Mouse (Mus musculus) midbrain, embryonic 16.5 days (tissue): ENCODE results near the gene Spata2. TPM values are rescaled to one million over a fixed set of nuclear protein-coding genes. Genes with fewer than 3 reads are reported as not detected.

Source experiments
- ATAC-seq: fragments of 200-750 bp; cut with Nextera tagmentation; 2 replicates; pipeline ENCODE4 v1.8.0; 2017; ENCODE audit warnings: moderate TSS enrichment
- H3K27ac ChIP-seq: fragments of 300-500 bp; sonication (generic); 2 replicates; pipeline ENCODE4 v1.5.1; 2014; ENCODE audit warnings: mild to moderate bottlenecking, low read length, mixed read lengths
- H3K27me3 ChIP-seq: fragments of 300-500 bp; sonication (generic); 2 replicates; pipeline ENCODE4 v1.6.1; 2014; ENCODE audit warnings: low read depth, low read length, mixed read lengths; ENCODE audit not compliant: control insufficient read depth, insufficient read depth
- H3K36me3 ChIP-seq: fragments of 300-500 bp; sonication (generic); 2 replicates; pipeline ENCODE4 v1.6.1; 2014; ENCODE audit warnings: mild to moderate bottlenecking, low read length, moderate library complexity, mixed read lengths; ENCODE audit not compliant: control insufficient read depth, insufficient read depth
- H3K4me1 ChIP-seq: fragments of 300-500 bp; sonication (generic); 2 replicates; pipeline ENCODE4 v1.6.1; 2014; ENCODE audit warnings: mild to moderate bottlenecking, low read length, mixed read lengths; ENCODE audit not compliant: control insufficient read depth, insufficient read depth
- H3K4me2 ChIP-seq: fragments of 300-500 bp; sonication (generic); 2 replicates; pipeline ENCODE4 v1.6.1; 2014; ENCODE audit warnings: mild to moderate bottlenecking, low read length, mixed read lengths
- H3K4me3 ChIP-seq: fragments of 300-500 bp; sonication (generic); 2 replicates; pipeline ENCODE4 v1.5.1; 2014; ENCODE audit warnings: low read depth, mild to moderate bottlenecking, low read length, moderate library complexity, mixed read lengths
- H3K9ac ChIP-seq: fragments of 300-500 bp; sonication (generic); 2 replicates; pipeline ENCODE4 v1.6.1; 2014; ENCODE audit warnings: low read depth, low read length, mixed read lengths
- H3K9me3 ChIP-seq: fragments of 300-500 bp; sonication (generic); replicated peaks from 2 replicates; pipeline ENCODE4 v1.6.1; 2014; ENCODE audit warnings: mild to moderate bottlenecking, low read length, mixed read lengths; ENCODE audit not compliant: control insufficient read depth, poor library complexity, severe bottlenecking
- WGBS: fragments of 180-500 bp; shearing (Covaris S2); extraction: QIAGEN DNeasy Blood & Tissue Kit; methylation state at CpG from one replicate; pipeline ENCODE4 v1.1.7; 2014; 5-methylcytosine and 5-hydroxymethylcytosine counted together
- polyA plus RNA-seq: library from polyadenylated mRNA; unstranded; fragments of >200 nt; fragmentation: Nextera tagmentation; extraction: Ambion mirVana; gene quantifications from 2 replicates; pipeline ENCODE4 v1.2.1, GENCODE M21; 2015

Gene Spata2
- polyA plus RNA-seq, 1 experiment from 2014 or later: 34.4 TPM

DNA sequence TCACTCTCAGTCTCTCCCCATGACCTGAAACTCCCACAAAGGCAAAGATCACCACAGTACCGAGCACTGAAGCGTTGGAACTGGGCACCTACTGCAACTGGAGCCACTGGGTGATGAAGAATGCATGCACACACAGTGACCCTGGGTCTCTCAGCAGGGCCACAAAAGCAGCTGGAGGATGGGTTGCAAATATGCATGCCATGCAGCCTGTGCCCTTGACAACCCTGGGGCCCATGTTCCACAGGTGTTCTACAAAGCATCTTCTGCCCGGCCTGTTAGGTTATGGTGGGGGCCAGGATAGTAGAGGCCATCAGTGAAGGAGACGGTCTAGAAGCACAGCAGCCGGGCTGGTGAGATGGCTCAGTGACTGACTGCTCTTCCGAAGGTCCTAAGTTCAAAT is 5.1 kb downstream of the Spata2 start:
- Histone ChIP-seq H3K9ac (no peak overlapping the region), H3K4me2 (no peak overlapping the region), H3K27ac (no peak overlapping the region), H3K4me1 (peaks cover 23% of the 10 kb centered on the region), H3K27me3 (no peaks in the 10 kb centered on the region), H3K4me3 (no peak overlapping the region), H3K36me3 (peaks cover 18% of the 10 kb centered on the region), H3K9me3 (no peaks in the 10 kb centered on the region)
- 92% methylated on average over 6 of the region's 6 CpGs for WGBS
- no peak for ATAC-seq

DNA sequence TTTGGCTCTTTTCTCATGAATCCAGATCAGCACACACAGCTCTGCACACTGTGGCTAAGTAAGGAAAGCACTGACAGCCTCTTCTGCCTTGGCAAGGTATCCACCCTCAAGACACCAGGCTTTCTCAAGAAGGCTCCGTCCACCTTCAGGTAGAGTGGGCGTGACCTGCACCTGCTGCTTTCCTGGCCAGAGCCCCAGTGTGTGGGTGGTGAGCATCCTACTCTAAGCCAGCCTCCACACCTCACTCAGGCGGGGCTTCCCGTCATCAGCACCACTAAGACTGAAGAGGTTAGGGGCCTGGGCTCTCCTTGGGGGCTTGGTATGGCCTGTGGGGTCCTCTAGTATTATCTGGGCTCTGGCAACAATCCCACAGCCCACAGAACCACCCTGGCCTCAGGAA is 6.1 kb downstream of the Spata2 start:
- H3K9me3 ChIP-seq: no peaks in the 10 kb centered on the region
- H3K4me1 ChIP-seq: peaks cover 18% of the 10 kb centered on the region
- no peak overlapping the region for H3K27ac ChIP-seq
- WGBS: 91% methylated on average over 4 of the region's 4 CpGs
- H3K9ac ChIP-seq: no peak overlapping the region
- no peak overlapping the region for H3K4me3 ChIP-seq
- peaks cover 18% of the 10 kb centered on the region for H3K36me3 ChIP-seq
- no peak overlapping the region for H3K4me2 ChIP-seq
- H3K27me3 ChIP-seq: no peaks in the 10 kb centered on the region
- no peak for ATAC-seq

DNA sequence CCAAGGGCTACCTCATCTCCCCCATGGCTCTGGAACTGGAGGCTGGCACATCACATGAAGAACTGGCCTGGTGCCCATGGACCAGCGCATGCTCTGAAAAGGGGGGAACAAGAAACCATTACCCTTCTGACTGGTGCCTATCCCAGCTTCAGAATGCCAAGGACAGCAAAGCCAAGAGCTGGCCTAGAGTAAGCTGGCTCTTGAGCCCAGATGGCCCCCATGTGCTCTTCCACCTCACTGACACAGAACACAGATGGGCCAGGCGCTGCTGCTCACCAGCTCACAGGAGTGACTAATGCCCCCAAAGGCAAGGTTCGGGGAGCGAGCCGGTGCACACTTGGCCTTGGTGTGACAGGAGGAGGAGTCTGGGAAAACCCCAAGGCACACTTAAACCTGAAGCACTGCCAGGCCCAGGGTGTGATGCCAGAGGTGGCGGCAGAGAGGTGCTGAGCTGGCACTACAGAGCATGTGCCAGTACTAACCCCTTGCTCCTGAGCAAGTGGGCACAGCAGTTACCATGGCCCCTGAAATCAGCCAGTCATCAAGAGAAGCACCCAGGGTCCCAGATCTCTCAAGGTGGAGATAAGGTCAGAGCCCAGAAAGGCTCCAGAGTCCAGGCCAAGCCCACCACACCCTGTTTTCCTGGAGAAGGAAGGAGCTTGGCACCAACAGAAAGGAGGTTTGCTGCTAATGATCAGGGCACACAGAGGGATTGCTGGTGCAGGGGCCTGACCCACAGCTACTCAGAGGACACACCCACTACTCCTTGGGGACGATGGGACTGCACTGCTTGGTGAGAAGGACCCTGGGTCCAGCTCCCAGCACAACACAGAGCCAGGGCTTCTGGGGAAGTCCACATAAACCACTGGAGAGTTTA is 6.9 kb downstream of the Spata2 start:
- no peak overlapping the region for H3K27ac ChIP-seq
- ATAC-seq: peak; percentile 26; the same call in 1 of the 2 replicates
- H3K4me3 ChIP-seq: no peak overlapping the region
- no peak overlapping the region for H3K9ac ChIP-seq
- no peaks in the 10 kb centered on the region for H3K27me3 ChIP-seq
- no peak overlapping the region for H3K4me2 ChIP-seq
- 85% methylated on average over 7 of the region's 7 CpGs for WGBS
- H3K4me1 ChIP-seq: peaks cover 10% of the 10 kb centered on the region
- no peaks in the 10 kb centered on the region for H3K9me3 ChIP-seq
- H3K36me3 ChIP-seq: peaks cover 18% of the 10 kb centered on the region

DNA sequence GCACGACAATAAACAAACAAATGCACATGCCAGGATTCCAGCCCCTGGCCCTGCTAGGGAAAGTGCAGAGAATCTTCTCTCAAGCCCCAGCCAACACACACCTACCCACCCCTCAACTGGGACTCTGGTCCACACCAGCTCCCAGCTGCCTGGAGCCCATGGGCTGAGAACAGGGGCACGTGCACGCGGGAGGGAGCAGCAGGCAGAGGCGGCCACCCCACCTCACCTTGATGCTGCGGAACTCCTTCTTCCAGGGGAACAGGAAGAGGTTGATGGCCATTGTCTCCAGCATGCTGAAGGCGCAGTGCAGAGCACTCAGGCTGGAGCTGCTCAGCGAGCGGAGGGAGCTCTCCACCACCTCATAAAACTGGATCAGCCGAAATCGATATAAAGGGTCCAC is 7.8 kb downstream of the Spata2 start:
- H3K4me3 ChIP-seq: no peak overlapping the region
- H3K9me3 ChIP-seq: no peaks in the 10 kb centered on the region
- no peaks in the 10 kb centered on the region for H3K27me3 ChIP-seq
- ATAC-seq: no peak
- WGBS: 94% methylated on average over 11 of the region's 11 CpGs
- H3K4me2 ChIP-seq: no peak overlapping the region
- no peak overlapping the region for H3K9ac ChIP-seq
- H3K27ac ChIP-seq: no peak overlapping the region
- peaks cover 3% of the 10 kb centered on the region; the same call in 1 of the 2 replicates for H3K4me1 ChIP-seq
- peaks cover 18% of the 10 kb centered on the region for H3K36me3 ChIP-seq

- WGBS: 97% methylated on average over 24 of the region's 24 CpGs
Measured at GRCm38 (mm10) chr2:167483827-167484410, 8.8 kb downstream of the Spata2 start.

DNA sequence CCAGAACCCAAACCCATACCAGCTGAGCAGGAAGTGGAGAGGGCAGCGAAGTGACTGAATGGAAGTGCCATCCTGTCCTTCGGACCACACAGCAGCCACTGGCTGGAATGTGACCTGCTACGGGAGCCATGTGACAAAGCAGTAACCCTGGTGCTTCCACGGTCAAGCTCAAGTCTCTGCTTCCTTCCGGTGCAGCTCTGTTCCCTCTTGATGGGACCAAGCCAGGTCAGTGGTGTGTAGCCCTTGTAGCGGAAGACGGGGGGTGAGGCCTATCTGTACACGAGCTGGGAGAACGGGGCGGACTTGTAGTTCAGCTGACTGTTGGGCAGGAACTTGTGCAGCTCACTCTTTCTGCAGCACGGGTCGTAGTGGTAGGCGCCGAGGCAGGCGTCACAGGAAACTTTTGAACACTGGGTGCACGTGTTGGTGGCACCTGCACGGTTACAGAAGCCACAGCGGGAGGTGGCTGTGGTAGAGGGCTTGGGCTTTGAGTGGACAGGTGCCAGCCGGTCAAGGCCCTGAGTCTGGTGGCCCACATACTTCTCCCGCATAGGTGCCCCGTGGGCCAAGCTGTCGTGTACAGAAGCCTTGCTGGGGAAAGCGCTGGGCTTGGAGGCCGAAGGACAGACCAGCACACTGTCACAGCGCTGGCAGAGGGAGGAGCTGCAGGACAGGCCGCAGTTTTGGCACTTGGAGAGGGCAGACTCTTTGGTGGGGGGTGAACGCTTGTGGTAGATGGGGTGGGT is 9.4 kb downstream of the Spata2 start:
- Histone ChIP-seq H3K36me3 (peaks cover 18% of the 10 kb centered on the region), H3K9me3 (no peaks in the 10 kb centered on the region), H3K9ac (no peak overlapping the region), H3K27me3 (no peaks in the 10 kb centered on the region), H3K4me2 (no peak overlapping the region), H3K4me1 (peaks cover 3% of the 10 kb centered on the region; the same call in 1 of the 2 replicates), H3K27ac (no peak overlapping the region), H3K4me3 (no peak overlapping the region)
- no peak for ATAC-seq
- 94% methylated on average over 27 of the region's 27 CpGs for WGBS

More at GRCm38 (mm10) chr2:167483827-167484410, 8.8 kb downstream of the Spata2 start:
- peaks cover 18% of the 10 kb centered on the region for H3K36me3 ChIP-seq
- no peaks in the 10 kb centered on the region for H3K27me3 ChIP-seq
- no peak overlapping the region for H3K9ac ChIP-seq
- H3K4me3 ChIP-seq: no peak overlapping the region
- H3K27ac ChIP-seq: no peak overlapping the region
- peaks cover 3% of the 10 kb centered on the region; the same call in 1 of the 2 replicates for H3K4me1 ChIP-seq
- ATAC-seq: no peak
- H3K9me3 ChIP-seq: no peaks in the 10 kb centered on the region
- no peak overlapping the region for H3K4me2 ChIP-seq

GRCm38 (mm10) chr2:167482681-167483080 is 10.0 kb downstream of the Spata2 start:
- no peak for ATAC-seq
- Histone ChIP-seq H3K27me3 (no peaks in the 10 kb centered on the region), H3K9ac (no peak overlapping the region), H3K4me3 (no peak overlapping the region), H3K4me1 (peaks cover 3% of the 10 kb centered on the region; the same call in 1 of the 2 replicates), H3K36me3 (peaks cover 18% of the 10 kb centered on the region), H3K9me3 (no peaks in the 10 kb centered on the region), H3K27ac (no peak overlapping the region), H3K4me2 (no peak overlapping the region)
- 84% methylated on average over 4 of the region's 4 CpGs for WGBS

DNA sequence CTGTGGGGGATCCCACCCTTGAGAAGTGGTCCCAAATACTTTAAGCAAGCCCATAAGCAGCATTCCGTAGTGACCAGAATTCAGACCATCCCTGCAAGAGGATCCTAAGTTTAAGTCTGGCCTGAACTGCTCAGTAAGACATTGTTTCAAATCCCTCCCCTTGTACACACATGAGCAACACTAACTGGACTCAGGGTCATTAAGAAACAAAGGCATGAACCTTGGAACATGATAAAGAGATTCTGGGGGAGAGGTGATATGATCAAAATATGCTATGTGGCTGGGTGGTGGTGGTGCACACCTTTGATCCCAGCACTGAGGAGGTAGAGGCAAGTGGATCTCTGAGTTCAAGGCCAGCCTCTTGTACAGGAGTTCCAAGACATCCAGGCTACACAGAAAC is 13.2 kb downstream of the Spata2 start:
- Histone ChIP-seq H3K4me3 (no peak overlapping the region), H3K4me1 (peaks cover 15% of the 10 kb centered on the region), H3K36me3 (peaks cover 18% of the 10 kb centered on the region), H3K4me2 (no peak overlapping the region), H3K9me3 (no peaks in the 10 kb centered on the region), H3K27me3 (no peaks in the 10 kb centered on the region), H3K27ac (no peak overlapping the region), H3K9ac (no peak overlapping the region)
- ATAC-seq: no peak
- WGBS: 100% methylated on average over 1 of the region's 1 CpGs
